Mouse (Mus musculus) fibroblast of lung, adult 2 months (primary cell): ENCODE data around the gene Ripk3.
A peak's percentile ranks its signal among the peaks of the same experiment; 100 is the strongest.

Experiments
- DNase-seq: peaks from one replicate; pipeline ENCODE4 v3.0.0-alpha.2; 2011; ENCODE audit warnings: low read depth

Ripk3 gene

GRCm38 (mm10) chr14:55761163-55761562, 27.5 kb downstream of the Ripk3 start, which contains the start of gene Ltb4r2:
Gene Ltb4r2 (plus strand): TSS chr14:55761428.
- DNase-seq, result no peak

DNA sequence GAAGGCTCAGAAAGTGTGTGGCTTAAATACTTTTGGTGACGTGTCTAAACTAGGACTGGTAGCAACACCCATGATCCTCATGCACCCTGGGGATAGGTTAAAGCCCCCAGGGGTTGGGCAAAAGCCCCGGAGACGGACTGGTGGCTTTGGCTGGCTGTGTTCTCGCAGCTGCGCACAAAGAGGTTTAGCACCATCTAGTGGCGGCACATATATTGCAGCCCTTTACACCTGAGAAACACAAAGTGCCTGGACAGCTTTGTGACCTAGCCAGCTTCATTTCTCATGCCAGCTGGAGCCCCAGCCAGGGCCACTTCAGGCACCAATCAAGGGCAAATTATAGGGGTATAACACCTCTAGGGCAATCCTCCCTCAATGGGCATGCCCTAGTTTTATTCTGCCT, 28.5 kb downstream of the Ripk3 start:
- peak; percentile 46 for DNase-seq

GRCm38 (mm10) chr14:55758363-55758784, 30.3 kb downstream of the Ripk3 start, which contains the start of gene Cideb:
Gene Cideb (minus strand): TSS chr14:55758458.
- DNase-seq, result no peak

DNA sequence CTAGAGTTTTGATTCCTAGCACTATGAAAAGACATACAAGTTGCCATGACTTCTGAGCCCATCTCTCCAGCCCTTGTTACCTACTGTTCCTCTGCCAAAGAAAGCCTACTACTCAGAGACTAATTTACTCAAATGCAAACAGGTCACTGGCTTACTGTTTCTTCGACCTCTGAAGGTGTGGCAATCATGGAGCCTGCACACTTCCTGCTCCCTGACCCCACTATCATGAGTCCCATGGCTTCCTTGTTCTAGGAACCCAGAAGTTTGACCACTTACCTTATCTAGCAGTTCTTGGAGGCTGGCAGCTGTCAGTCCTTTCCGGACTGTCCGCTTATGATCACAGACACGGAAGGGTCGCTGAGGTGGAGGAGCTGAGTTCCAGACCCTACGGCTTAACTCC, 31.1 kb downstream of the Ripk3 start:
- no peak for DNase-seq

GRCm38 (mm10) chr14:55747051-55747847, 41.4 kb downstream of the Ripk3 start:
- no peak for DNase-seq

GRCm38 (mm10) chr14:55745861-55746237, 42.8 kb downstream of the Ripk3 start:
- DNase-seq, result no peak

DNA sequence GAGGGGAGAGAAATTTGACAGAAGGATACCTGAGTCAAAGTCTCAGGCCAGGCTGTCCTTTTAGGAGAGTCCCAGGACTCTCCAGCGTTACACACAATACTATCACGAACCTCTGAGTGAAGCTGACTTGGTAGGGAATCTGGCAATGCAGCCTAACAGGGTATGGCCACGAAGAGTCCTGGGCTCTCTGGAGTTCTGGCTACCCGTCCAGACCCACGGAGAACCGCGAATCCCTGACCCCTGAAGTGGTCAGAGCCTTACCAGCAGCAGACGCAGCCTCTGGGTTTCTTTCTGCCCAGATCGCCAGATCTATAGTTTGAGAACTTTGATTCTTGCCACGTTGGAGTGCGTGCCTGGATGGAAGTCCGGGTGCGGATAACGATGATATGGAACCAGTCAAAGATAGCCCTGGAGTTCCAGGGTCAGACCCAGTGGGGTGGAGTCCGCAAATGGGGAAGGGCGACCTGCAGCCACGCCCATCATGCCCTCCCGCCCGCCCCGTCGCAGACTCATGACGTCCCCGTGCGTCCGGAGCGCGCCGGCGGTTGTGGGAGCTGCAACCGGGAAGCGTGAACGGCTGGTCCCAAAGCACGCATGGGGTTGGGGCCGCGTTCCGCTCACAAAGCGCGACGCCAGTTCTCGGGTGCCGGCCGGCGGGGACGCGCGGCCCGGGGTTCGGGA, 43.3 kb downstream of the Ripk3 start, which contains the start of the genes Dhrs1 and Nop9:
Dhrs1 (minus strand) TSS at position 511 of the 681 bp plus-strand sequence.
Nop9 (plus strand) TSS at position 514 of the 681 bp plus-strand sequence.
- peak; percentile 34 for DNase-seq

DNA sequence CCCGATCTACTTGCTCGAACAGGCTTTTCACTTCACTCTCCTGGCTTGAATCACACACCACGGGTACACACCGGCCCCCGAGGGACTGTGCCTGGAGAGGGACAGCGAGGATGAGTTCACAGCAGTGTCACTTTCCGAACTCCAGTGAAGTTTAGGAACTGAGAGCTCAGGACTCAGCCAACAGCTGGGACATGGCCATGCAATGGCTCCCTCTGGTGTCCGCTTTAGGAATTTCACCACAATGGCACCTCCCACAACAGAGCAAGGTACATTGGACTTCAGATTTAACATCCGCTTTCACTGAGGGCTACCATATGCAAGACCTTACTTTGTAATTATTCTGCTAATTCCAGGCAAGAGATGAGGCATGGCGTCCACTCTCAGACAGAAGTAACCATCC, 45.0 kb downstream of the Ripk3 start:
- peak; percentile 53 for DNase-seq

DNA sequence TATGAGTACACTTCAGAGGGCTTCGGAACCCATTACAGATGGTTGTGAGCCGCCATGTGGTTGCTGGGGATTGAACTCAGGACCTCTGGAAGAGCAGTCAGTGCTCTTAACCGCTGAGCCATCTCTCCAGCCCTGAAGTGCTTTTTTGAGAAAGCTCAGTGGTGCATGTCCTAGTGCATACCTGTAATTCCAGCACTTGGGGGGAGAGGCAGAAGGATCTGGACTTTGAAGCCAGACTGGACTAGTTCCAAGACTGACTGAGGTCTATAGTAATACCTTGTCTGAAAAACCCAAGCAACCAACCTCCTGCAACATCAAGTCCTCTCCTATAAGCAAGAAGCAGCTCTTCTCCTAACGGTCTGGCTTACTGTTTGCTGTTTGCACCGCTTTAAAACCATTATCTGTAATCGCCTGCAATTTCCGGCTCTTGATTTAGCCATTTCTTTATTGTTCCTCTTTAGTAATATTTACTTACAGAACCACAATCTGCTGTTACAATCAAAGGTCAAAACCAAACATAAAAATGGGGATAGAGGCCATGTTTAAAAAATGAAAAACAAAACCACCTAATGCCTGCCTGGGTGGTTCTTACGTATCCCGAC, 51.5 kb downstream of the Ripk3 start:
- no peak for DNase-seq

DNA sequence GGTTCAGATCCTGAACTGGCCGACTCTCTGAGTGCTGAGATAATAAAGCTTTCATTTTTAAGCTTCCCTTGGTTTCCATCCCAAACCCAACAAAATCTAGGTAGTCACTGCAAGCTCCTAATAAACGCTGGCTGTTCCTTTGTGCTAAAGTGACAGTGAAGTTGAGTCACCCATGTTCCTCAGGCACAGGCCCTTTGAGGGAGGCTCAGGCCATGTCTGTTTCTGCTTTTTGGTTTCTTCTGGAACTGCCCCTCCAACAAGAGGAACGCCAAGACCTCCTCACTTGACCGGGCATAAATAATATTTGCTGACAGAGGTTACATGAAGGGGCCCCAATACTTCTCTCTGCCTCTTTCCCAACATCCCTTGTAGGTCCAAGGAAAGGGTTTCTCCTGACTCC, 52.9 kb downstream of the Ripk3 start:
- DNase-seq, result no peak

DNA sequence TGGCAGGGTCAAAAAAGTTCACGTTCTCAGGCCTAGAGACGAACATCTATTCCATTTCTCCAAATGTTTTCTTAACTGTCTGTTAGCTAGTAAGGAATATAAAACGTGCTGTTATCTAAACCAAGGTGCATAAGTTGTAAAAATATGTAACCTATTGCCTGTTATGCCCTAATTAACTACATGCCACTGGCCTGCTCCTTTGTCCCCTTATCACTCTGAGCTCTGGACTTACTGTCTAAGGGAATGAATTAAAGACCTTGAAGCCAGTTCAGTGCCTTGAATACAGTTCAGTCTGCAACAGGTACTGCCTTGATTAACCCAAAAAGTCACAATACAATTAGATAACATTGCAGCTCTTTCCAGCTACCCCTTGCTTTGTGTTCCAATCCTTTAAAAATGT, 53.3 kb downstream of the Ripk3 start:
- DNase-seq, result no peak
